Mouse (Mus musculus): Measurements from ENCODE around the gene Cdk2ap2. TPM values are rescaled to one million over a fixed set of nuclear protein-coding genes. Genes with fewer than 3 reads are reported as not detected.

The Cdk2ap2 gene
- polyA plus RNA-seq (2012): 70.4 and 72.4 TPM in 2 replicates

- no peak for TF ChIP-seq GATA1 (IDR thresholded peaks at IDR 0.05; ENCODE audit: low read length)
These were observed at the start of gene Cdk2ap2 for GRCm38 (mm10) chr19:4096642-4097440. Gene Cdk2ap2 (plus strand): TSS chr19:4097182.

- no peak for TF ChIP-seq GATA1 (IDR thresholded peaks at IDR 0.05; ENCODE audit: low read length)
These were observed 49.1 kb upstream of the Cdk2ap2 start for GRCm38 (mm10) chr19:4047859-4048258.

GRCm38 (mm10) chr19:4051016-4051415 is 46.0 kb upstream of the Cdk2ap2 start:
- TF ChIP-seq GATA1 (IDR thresholded peaks at IDR 0.05; ENCODE audit: low read length): no peak

GRCm38 (mm10) chr19:4051741-4052515 is 45.1 kb upstream of the Cdk2ap2 start:
- TF ChIP-seq GATA1 (IDR thresholded peaks at IDR 0.05; ENCODE audit: low read length): no peak

- no peak for TF ChIP-seq GATA1 (IDR thresholded peaks at IDR 0.05; ENCODE audit: low read length)
These were observed 44.4 kb upstream of the Cdk2ap2 start for GRCm38 (mm10) chr19:4052516-4053030.

- TF ChIP-seq GATA1 (IDR thresholded peaks at IDR 0.05; ENCODE audit: low read length): no peak
These were observed 42.4 kb upstream of the Cdk2ap2 start for GRCm38 (mm10) chr19:4054613-4055012.

GRCm38 (mm10) chr19:4055216-4055946 is 41.6 kb upstream of the Cdk2ap2 start:
- no peak for TF ChIP-seq GATA1 (IDR thresholded peaks at IDR 0.05; ENCODE audit: low read length)

- no peak for TF ChIP-seq GATA1 (IDR thresholded peaks at IDR 0.05; ENCODE audit: low read length)
These were observed 40.9 kb upstream of the Cdk2ap2 start for GRCm38 (mm10) chr19:4055947-4056693.

GRCm38 (mm10) chr19:4056727-4057126 is 40.3 kb upstream of the Cdk2ap2 start:
- no peak for TF ChIP-seq GATA1 (IDR thresholded peaks at IDR 0.05; ENCODE audit: low read length)

GRCm38 (mm10) chr19:4057389-4057788 is 39.6 kb upstream of the Cdk2ap2 start:
- TF ChIP-seq GATA1 (IDR thresholded peaks at IDR 0.05; ENCODE audit: low read length): no peak

GRCm38 (mm10) chr19:4057962-4058361 is 39.0 kb upstream of the Cdk2ap2 start:
- no peak for TF ChIP-seq GATA1 (IDR thresholded peaks at IDR 0.05; ENCODE audit: low read length)

- TF ChIP-seq GATA1 (IDR thresholded peaks at IDR 0.05; ENCODE audit: low read length): no peak
These were observed 38.4 kb upstream of the Cdk2ap2 start for GRCm38 (mm10) chr19:4058581-4058980.

- TF ChIP-seq GATA1 (IDR thresholded peaks at IDR 0.05; ENCODE audit: low read length): no peak
These were observed 37.8 kb upstream of the Cdk2ap2 start, which contains the start of gene Gstp3 for GRCm38 (mm10) chr19:4059069-4059740. Gene Gstp3 (minus strand): TSS chr19:4059569.

GRCm38 (mm10) chr19:4060899-4061465 is 36.0 kb upstream of the Cdk2ap2 start:
- no peak for TF ChIP-seq GATA1 (IDR thresholded peaks at IDR 0.05; ENCODE audit: low read length)

Measured in G1E-ER4 (cell line).